Mouse (Mus musculus): ENCODE results near the gene Rhbdf2. TPM values are rescaled to one million over a fixed set of nuclear protein-coding genes. Genes with fewer than 3 reads are reported as not detected.

Rhbdf2 gene
- total and polyA plus RNA-seq, 3 experiments = 6.4 to 13.7 TPM; not detected in 1

DNA sequence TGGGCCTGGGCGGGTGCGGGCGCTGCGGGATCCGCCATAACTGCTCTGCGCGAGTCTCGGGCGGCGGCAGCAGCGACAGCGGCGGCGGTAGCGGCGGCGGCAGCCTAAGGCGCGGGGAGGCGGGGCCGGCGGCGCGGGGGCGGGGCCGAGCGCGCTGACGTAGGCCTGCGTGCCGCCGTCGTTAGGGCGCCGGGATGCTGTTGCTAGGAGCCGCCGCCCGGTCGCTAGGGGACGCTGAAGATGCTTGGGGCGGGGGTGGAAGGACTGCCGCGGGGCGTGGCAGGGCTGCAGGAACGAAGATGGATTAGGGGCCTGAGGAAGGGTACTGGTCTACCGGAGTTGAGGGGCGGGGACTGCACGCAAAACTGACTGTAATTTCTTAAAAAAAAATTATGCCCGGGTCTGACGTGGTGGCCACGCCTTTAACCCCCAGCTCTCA, 45.4 kb downstream of the Rhbdf2 start, which contains the start of gene Ube2o:
TSS of gene Ube2o (minus strand) at position 72 of the 439 bp plus-strand sequence.
- TF ChIP-seq MAX (IDR thresholded peaks at IDR 0.05; ENCODE audit: low read length) (no peak), MYB (IDR thresholded peaks at IDR 0.05; ENCODE audit: low read depth, low read length) (no peak), UBTF (IDR thresholded peaks at IDR 0.05; ENCODE audit: borderline replicate concordance, insufficient read depth, low read depth, low read length) (no peak), POLR2A (IDR thresholded peaks at IDR 0.05; ENCODE audit: control insufficient read depth in 1 of 2, insufficient read depth in 1 of 2, low read depth in 1 of 2, low read length in 2 of 2, poor library complexity in 1 of 2) (peak in 1 of 2 experiments; percentile 42; a peak in 1 of 4 replicates), SMC3 (IDR thresholded peaks at IDR 0.05; ENCODE audit: low read depth, low read length) (no peak), RCOR1 (IDR thresholded peaks at IDR 0.05; ENCODE audit: low read depth, low read length) (peak; percentile 83), EP300 (IDR thresholded peaks at IDR 0.05; ENCODE audit: low read depth in 1 of 2, low read length in 2 of 2) (no peak), CHD2 (IDR thresholded peaks at IDR 0.05; ENCODE audit: low read length) (no peak), ZKSCAN1 (IDR thresholded peaks at IDR 0.05; ENCODE audit: low read depth, low read length) (no peak), USF1 (IDR thresholded peaks at IDR 0.05; ENCODE audit: low read depth, low read length) (no peak), ELF1 (IDR thresholded peaks at IDR 0.05; ENCODE audit: low read depth, low read length) (peak; percentile 89), MAZ (IDR thresholded peaks at IDR 0.05; ENCODE audit: low read depth, low read length) (peak; percentile 57; the same call in 1 of the 2 replicates), TBP (IDR thresholded peaks at IDR 0.05; ENCODE audit: low read depth, low read length) (no peak), NELFE (IDR thresholded peaks at IDR 0.05; ENCODE audit: low read depth, low read length) (no peak; the same call in 1 of the 2 replicates), GATA1 (IDR thresholded peaks at IDR 0.05; ENCODE audit: low read depth, low read length) (no peak), SIN3A (IDR thresholded peaks at IDR 0.05; ENCODE audit: low read length) (peak; percentile 22; the same call in 1 of the 2 replicates), HCFC1 (IDR thresholded peaks at IDR 0.05; ENCODE audit: low read depth, low read length) (peak; percentile 58), CTCF (IDR thresholded peaks at IDR 0.05 in 2 of 3, conservative IDR thresholded peaks at IDR 0.05 in 1 of 3; ENCODE audit: control insufficient read depth in 1 of 3, insufficient read depth in 1 of 3, low read depth in 2 of 3, low read length in 3 of 3, poor library complexity in 1 of 3, severe bottlenecking in 1 of 3) (peak in 2 of 3 experiments; percentile 41 to 71; a peak in 4 of 6 replicates), NRF1 (IDR thresholded peaks at IDR 0.05; ENCODE audit: insufficient read depth, low read depth, low read length, poor library complexity, severe bottlenecking) (0 out of 2 replicates have a peak, but pooled peaks have one; percentile 19), MAFK (IDR thresholded peaks at IDR 0.05; ENCODE audit: borderline replicate concordance, low read depth, low read length) (no peak), KAT2A (conservative IDR thresholded peaks at IDR 0.05; ENCODE audit: low read depth, low read length) (no peak), CHD1 (IDR thresholded peaks at IDR 0.05; ENCODE audit: low read depth, low read length) (no peak), MYC (IDR thresholded peaks at IDR 0.05; ENCODE audit: low read depth, low read length) (no peak), ZMIZ1 (IDR thresholded peaks at IDR 0.05; ENCODE audit: low read depth, low read length) (no peak), ZNF384 (IDR thresholded peaks at IDR 0.05; ENCODE audit: low read depth, low read length) (peak; percentile 73; the same call in 1 of the 2 replicates), POLR2AphosphoS5 (IDR thresholded peaks at IDR 0.05; ENCODE audit: borderline replicate concordance, low read depth, low read length) (no peak), MXI1 (IDR thresholded peaks at IDR 0.05; ENCODE audit: low read depth, low read length) (peak; percentile 57), ZC3H11A (IDR thresholded peaks at IDR 0.05; ENCODE audit: low read depth, low read length) (no peak), E2F4 (IDR thresholded peaks at IDR 0.05; ENCODE audit: borderline replicate concordance, low read depth, low read length) (no peak)
- Histone ChIP-seq H3K9ac (ENCODE audit: control insufficient read depth, low read depth, low read length, poor library complexity, severe bottlenecking) (peak within 1 kb of the TSS; percentile 71), H3K4me3 (ENCODE audit: control insufficient read depth in 1 of 2, insufficient read depth in 1 of 2, low read depth in 2 of 2, low read length in 2 of 2) (peak within 1 kb of the TSS; percentile 66 to 81), H3K27ac (ENCODE audit: control insufficient read depth, low read depth, low read length) (peak within 1 kb of the TSS; percentile 18; the same call in 1 of the 2 replicates), H3K36me3 (ENCODE audit: control insufficient read depth in 1 of 2, insufficient read depth in 2 of 2, low read length in 2 of 2) (peaks cover 0 to 5% of the 10 kb centered on the region in 2 experiments; a peak in 2 of 4 replicates), H3K79me2 (ENCODE audit: control insufficient read depth, insufficient read depth, low read length, poor library complexity) (peaks cover 32% of the 10 kb centered on the region), H3K27me3 (ENCODE audit: control insufficient read depth in 1 of 2, insufficient read depth in 2 of 2, low read length in 2 of 2) (no peaks in the 10 kb centered on the region), H3K4me1 (ENCODE audit: control insufficient read depth in 1 of 2, insufficient read depth in 2 of 2, low read length in 2 of 2) (peaks cover 0 to 20% of the 10 kb centered on the region in 2 experiments; a peak in 2 of 4 replicates), H3K9me3 (replicated peaks; ENCODE audit: insufficient read depth, low read length) (no peaks in the 10 kb centered on the region)
- DNase-seq (ENCODE audit: low read depth, low spot score) = peak; percentile 94
